Mouse (Mus musculus): Measurements from ENCODE around the gene Gjb2.

- TF ChIP-seq ZC3H11A (IDR thresholded peaks at IDR 0.05; ENCODE audit: borderline replicate concordance, low read depth, low read length) = no peak
- no peak for TF ChIP-seq ZNF384 (IDR thresholded peaks at IDR 0.05; ENCODE audit: low read depth, low read length)
- no peak for TF ChIP-seq HCFC1 (IDR thresholded peaks at IDR 0.05; ENCODE audit: borderline replicate concordance, insufficient read depth, low read length)
- TF ChIP-seq CHD2 (IDR thresholded peaks at IDR 0.05; ENCODE audit: low read depth, low read length) = no peak
- TF ChIP-seq MAFK (IDR thresholded peaks at IDR 0.05; ENCODE audit: insufficient read depth, low read depth, low read length) = no peak
Observed at GRCm38 (mm10) chr14:57107916-57108315, 3.4 kb upstream of the Gjb2 start.

Data from ES-E14 (cell line).